Mouse (Mus musculus) embryonic facial prominence, embryonic 10.5 days (tissue): Measurements from ENCODE around the gene Phf20. TPM values are rescaled to one million over a fixed set of nuclear protein-coding genes. Genes with fewer than 3 reads are reported as not detected.
"Not testable (repeated sequence)": the region's sequence is repeated elsewhere in the genome, so short reads cannot be mapped to it uniquely, and the experiment has no call there.

Source experiments
- DNase-seq: peaks from one replicate; pipeline ENCODE4 v3.0.0-alpha.2; 2017; ENCODE audit warnings: low spot score
- H3K27ac ChIP-seq: fragments of 300-500 bp; sonication (generic); replicated peaks from 2 replicates; pipeline ENCODE4 v1.5.1; 2016; ENCODE audit warnings: mild to moderate bottlenecking
- H3K27me3 ChIP-seq: fragments of 300-500 bp; sonication (generic); replicated peaks from 2 replicates; pipeline ENCODE4 v1.6.1; 2016; ENCODE audit warnings: low read depth, mild to moderate bottlenecking; ENCODE audit not compliant: poor library complexity, severe bottlenecking
- H3K36me3 ChIP-seq: fragments of 300-500 bp; sonication (generic); replicated peaks from 2 replicates; pipeline ENCODE4 v1.6.1; 2016; ENCODE audit warnings: mild to moderate bottlenecking, moderate library complexity
- H3K4me1 ChIP-seq: fragments of 300-500 bp; sonication (generic); 2 replicates; pipeline ENCODE4 v1.6.1; 2016
- H3K4me3 ChIP-seq: fragments of 300-500 bp; sonication (generic); 2 replicates; pipeline ENCODE4 v1.5.1; 2016; ENCODE audit warnings: mild to moderate bottlenecking, moderate library complexity
- H3K9me3 ChIP-seq: fragments of 300-500 bp; sonication (generic); 2 replicates; pipeline ENCODE4 v1.6.1; 2016; ENCODE audit warnings: mild to moderate bottlenecking
- WGBS: fragments of 180-500 bp; shearing (Covaris S2); methylation state at CpG from one replicate; pipeline ENCODE4 v1.1.7; 2016; 5-methylcytosine and 5-hydroxymethylcytosine counted together
- polyA plus RNA-seq: library from polyadenylated mRNA; unstranded; fragments of >200 nt; fragmentation: Nextera tagmentation; extraction: Ambion mirVana; gene quantifications from 2 replicates; pipeline ENCODE4 v1.2.1, GENCODE M21; 2016

Phf20 gene
- polyA plus RNA-seq, 1 experiment from 2014 or later = 70.3 TPM

- 61% methylated on average over 2 of the region's 2 CpGs for WGBS
- H3K4me3 ChIP-seq = no peak overlapping the region
- no peaks in the 10 kb centered on the region for H3K27me3 ChIP-seq
- H3K36me3 ChIP-seq = peaks cover 25% of the 10 kb centered on the region
- H3K27ac ChIP-seq = no peak overlapping the region
- no peaks in the 10 kb centered on the region for H3K9me3 ChIP-seq
- H3K4me1 ChIP-seq = peaks cover 24% of the 10 kb centered on the region
- DNase-seq = no peak
Measured at GRCm38 (mm10) chr2:156181592-156181991, 14.7 kb upstream of the Phf20 start.

- not testable (repeated sequence) for H3K9me3 ChIP-seq, H3K27ac ChIP-seq, H3K27me3 ChIP-seq, H3K4me3 ChIP-seq, H3K4me1 ChIP-seq, H3K36me3 ChIP-seq, DNase-seq
- WGBS = 82% methylated on average over 7 of the region's 7 CpGs
Measured at GRCm38 (mm10) chr2:156189241-156189640, 7.0 kb upstream of the Phf20 start.

GRCm38 (mm10) chr2:156190004-156190896, 6.0 kb upstream of the Phf20 start:
- no peaks in the 10 kb centered on the region for H3K36me3 ChIP-seq
- no peak overlapping the region for H3K4me3 ChIP-seq
- H3K27ac ChIP-seq = no peak overlapping the region
- 0 out of 2 replicates have a peak, but pooled peaks cover 2% of the 10 kb centered on the region for H3K4me1 ChIP-seq
- 88% methylated on average over 14 of the region's 14 CpGs for WGBS
- no peaks in the 10 kb centered on the region for H3K9me3 ChIP-seq
- no peaks in the 10 kb centered on the region for H3K27me3 ChIP-seq
- no peak for DNase-seq

GRCm38 (mm10) chr2:156191540-156191939, 4.7 kb upstream of the Phf20 start:
- Histone ChIP-seq H3K9me3 (no peaks in the 10 kb centered on the region), H3K27me3 (no peaks in the 10 kb centered on the region), H3K4me1 (peaks cover 10% of the 10 kb centered on the region), H3K4me3 (no peak overlapping the region), H3K36me3 (no peaks in the 10 kb centered on the region), H3K27ac (no peak overlapping the region)
- 89% methylated on average over 2 of the region's 2 CpGs for WGBS
- no peak for DNase-seq

GRCm38 (mm10) chr2:156192068-156192467, 4.2 kb upstream of the Phf20 start:
- Histone ChIP-seq H3K36me3 (no peaks in the 10 kb centered on the region), H3K27me3 (no peaks in the 10 kb centered on the region), H3K27ac (no peak overlapping the region), H3K4me1 (peaks cover 13% of the 10 kb centered on the region), H3K9me3 (no peaks in the 10 kb centered on the region), H3K4me3 (no peak overlapping the region)
- DNase-seq = no peak
- WGBS = 80% methylated on average over 2 of the region's 2 CpGs

GRCm38 (mm10) chr2:156193066-156193862, 3.0 kb upstream of the Phf20 start:
- no peak for DNase-seq
- H3K27me3 ChIP-seq = no peaks in the 10 kb centered on the region
- no peaks in the 10 kb centered on the region for H3K9me3 ChIP-seq
- 66% methylated on average over 3 of the region's 3 CpGs for WGBS
- no peak overlapping the region for H3K4me3 ChIP-seq
- H3K4me1 ChIP-seq = peaks cover 24% of the 10 kb centered on the region
- H3K36me3 ChIP-seq = 0 out of 2 replicates have a peak, but pooled peaks cover under 1% of the 10 kb centered on the region
- no peak overlapping the region for H3K27ac ChIP-seq

- Histone ChIP-seq H3K27ac (peak overlapping the region; percentile 40; the same call in 1 of the 2 replicates), H3K36me3 (peaks cover 12% of the 10 kb centered on the region; the same call in 1 of the 2 replicates)
Measured at GRCm38 (mm10) chr2:156194571-156194970, 1.7 kb upstream of the Phf20 start.

GRCm38 (mm10) chr2:156197129-156197911, 1.1 kb downstream of the Phf20 start:
- H3K27me3 ChIP-seq = no peaks in the 10 kb centered on the region
- peaks cover 42% of the 10 kb centered on the region for H3K4me1 ChIP-seq
- peak overlapping the region; percentile 82 for H3K4me3 ChIP-seq
- WGBS = 5% methylated on average over 17 of the region's 17 CpGs
- H3K9me3 ChIP-seq = no peaks in the 10 kb centered on the region
- peaks cover 36% of the 10 kb centered on the region for H3K36me3 ChIP-seq
- H3K27ac ChIP-seq = peak overlapping the region; percentile 97
- no peak for DNase-seq

More at GRCm38 (mm10) chr2:156194571-156194970, 1.7 kb upstream of the Phf20 start:
- H3K4me1 ChIP-seq = peaks cover 34% of the 10 kb centered on the region
- no peak overlapping the region for H3K4me3 ChIP-seq
- H3K27me3 ChIP-seq = no peaks in the 10 kb centered on the region
- no peaks in the 10 kb centered on the region for H3K9me3 ChIP-seq
- no peak for DNase-seq

- no peak overlapping the region; the same call in 1 of the 2 replicates for H3K4me3 ChIP-seq
- peak; percentile 35 for DNase-seq
- H3K36me3 ChIP-seq = peaks cover 61% of the 10 kb centered on the region
- no peaks in the 10 kb centered on the region for H3K27me3 ChIP-seq
- H3K4me1 ChIP-seq = peaks cover 47% of the 10 kb centered on the region
- H3K27ac ChIP-seq = no peak overlapping the region
- H3K9me3 ChIP-seq = no peaks in the 10 kb centered on the region
- 73% methylated on average over 3 of the region's 3 CpGs for WGBS
Measured at GRCm38 (mm10) chr2:156199944-156200343, 3.7 kb downstream of the Phf20 start.

- Histone ChIP-seq H3K9me3 (no peaks in the 10 kb centered on the region), H3K4me3 (no peak overlapping the region), H3K36me3 (peaks cover 74% of the 10 kb centered on the region), H3K27me3 (no peaks in the 10 kb centered on the region), H3K4me1 (peaks cover 39% of the 10 kb centered on the region), H3K27ac (no peak overlapping the region)
- DNase-seq = no peak
- WGBS = 96% methylated on average over 4 of the region's 4 CpGs
Measured at GRCm38 (mm10) chr2:156201486-156201885, 5.2 kb downstream of the Phf20 start.

- peaks cover 87% of the 10 kb centered on the region for H3K36me3 ChIP-seq
- no peaks in the 10 kb centered on the region for H3K27me3 ChIP-seq
- H3K4me3 ChIP-seq = no peak overlapping the region
- 77% methylated on average over 3 of the region's 3 CpGs for WGBS
- H3K27ac ChIP-seq = no peak overlapping the region
- H3K4me1 ChIP-seq = peaks cover 29% of the 10 kb centered on the region
- no peaks in the 10 kb centered on the region for H3K9me3 ChIP-seq
- no peak for DNase-seq
Measured at GRCm38 (mm10) chr2:156202848-156203437, 6.7 kb downstream of the Phf20 start.

GRCm38 (mm10) chr2:156203917-156204316, 7.7 kb downstream of the Phf20 start:
- no peaks in the 10 kb centered on the region for H3K9me3 ChIP-seq
- no peak overlapping the region for H3K4me3 ChIP-seq
- H3K36me3 ChIP-seq = peaks cover 89% of the 10 kb centered on the region
- WGBS = 93% methylated on average over 6 of the region's 6 CpGs
- H3K4me1 ChIP-seq = peaks cover 20% of the 10 kb centered on the region
- no peak for DNase-seq
- H3K27me3 ChIP-seq = no peaks in the 10 kb centered on the region
- H3K27ac ChIP-seq = no peak overlapping the region
